Mouse (Mus musculus): ENCODE measurements around the gene Dntt. TPM values are rescaled to one million over a fixed set of nuclear protein-coding genes. Genes with fewer than 3 reads are reported as not detected.

Gene Dntt
- polyA plus RNA-seq, 1 experiment from 2014 or later: not detected

DNA sequence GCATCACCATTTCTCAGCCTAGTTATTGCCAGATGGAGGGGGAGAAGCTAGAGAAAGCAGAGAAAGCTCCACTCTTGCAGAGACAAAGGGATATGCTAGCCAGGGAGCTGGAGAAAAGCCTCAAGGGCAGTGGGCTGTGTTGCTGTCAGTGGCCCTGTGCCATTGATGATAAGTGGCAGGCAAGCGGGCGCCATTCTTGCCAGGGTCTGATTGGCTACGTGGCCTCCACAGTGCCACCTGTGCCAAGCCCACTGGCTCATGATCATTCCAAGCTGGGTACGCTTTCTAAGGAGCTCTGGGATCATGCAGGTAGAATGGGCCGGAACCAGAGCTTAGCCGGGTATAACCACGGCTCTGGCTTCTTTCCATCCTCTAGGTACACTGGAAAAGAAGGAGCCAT lies 71.8 kb downstream of the Dntt start:
- Histone ChIP-seq H3K27me3 (replicated peaks; ENCODE audit: control insufficient read depth, insufficient read depth, low read length) (no peaks in the 10 kb centered on the region), H3K4me2 (replicated peaks; ENCODE audit: low read depth) (no peak overlapping the region), H3K9ac (ENCODE audit: low read depth, low read length) (no peak overlapping the region), H3K9me3 (ENCODE audit: control insufficient read depth) (no peaks in the 10 kb centered on the region), H3K4me1 (replicated peaks; ENCODE audit: control insufficient read depth, insufficient read depth, low read length) (no peaks in the 10 kb centered on the region), H3K4me3 (ENCODE audit: low read depth, low read length) (no peak overlapping the region), H3K36me3 (ENCODE audit: control insufficient read depth, insufficient read depth) (no peaks in the 10 kb centered on the region), H3K27ac (ENCODE audit: low read depth, low read length) (no peak overlapping the region)
- 93% methylated on average over 7 of the region's 7 CpGs for WGBS
- no peak for TF ChIP-seq CTCF (IDR thresholded peaks at IDR 0.05; ENCODE audit: low read depth)
- no peak for ATAC-seq

DNA sequence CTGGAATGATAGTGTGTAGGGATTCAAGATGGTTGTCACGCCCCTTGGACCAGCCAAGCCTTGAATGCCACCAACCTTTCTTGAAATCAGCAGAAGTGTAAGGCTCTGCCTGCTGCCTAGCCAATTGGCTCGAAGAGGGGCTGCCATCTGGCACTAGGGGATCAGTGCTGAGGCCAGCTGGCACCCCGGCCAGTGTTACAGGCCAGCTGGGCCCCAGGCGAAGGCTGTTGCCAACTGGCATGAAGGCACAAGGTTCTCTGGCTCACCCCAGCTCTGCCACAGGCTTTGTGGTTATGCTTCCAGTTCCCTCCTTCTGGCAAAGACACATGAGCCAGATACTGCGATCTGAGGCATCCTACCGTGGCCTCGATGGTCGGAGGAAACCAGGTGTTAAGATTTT lies 72.3 kb downstream of the Dntt start:
- H3K4me1 ChIP-seq (replicated peaks; ENCODE audit: control insufficient read depth, insufficient read depth, low read length): no peaks in the 10 kb centered on the region
- no peaks in the 10 kb centered on the region for H3K27me3 ChIP-seq (replicated peaks; ENCODE audit: control insufficient read depth, insufficient read depth, low read length)
- TF ChIP-seq CTCF (IDR thresholded peaks at IDR 0.05; ENCODE audit: low read depth): no peak
- no peaks in the 10 kb centered on the region for H3K9me3 ChIP-seq (ENCODE audit: control insufficient read depth)
- no peak overlapping the region for H3K4me3 ChIP-seq (ENCODE audit: low read depth, low read length)
- no peak overlapping the region for H3K27ac ChIP-seq (ENCODE audit: low read depth, low read length)
- no peak overlapping the region for H3K4me2 ChIP-seq (replicated peaks; ENCODE audit: low read depth)
- H3K9ac ChIP-seq (ENCODE audit: low read depth, low read length): no peak overlapping the region
- no peaks in the 10 kb centered on the region for H3K36me3 ChIP-seq (ENCODE audit: control insufficient read depth, insufficient read depth)
- no peak for ATAC-seq
- 85% methylated on average over 8 of the region's 8 CpGs for WGBS

DNA sequence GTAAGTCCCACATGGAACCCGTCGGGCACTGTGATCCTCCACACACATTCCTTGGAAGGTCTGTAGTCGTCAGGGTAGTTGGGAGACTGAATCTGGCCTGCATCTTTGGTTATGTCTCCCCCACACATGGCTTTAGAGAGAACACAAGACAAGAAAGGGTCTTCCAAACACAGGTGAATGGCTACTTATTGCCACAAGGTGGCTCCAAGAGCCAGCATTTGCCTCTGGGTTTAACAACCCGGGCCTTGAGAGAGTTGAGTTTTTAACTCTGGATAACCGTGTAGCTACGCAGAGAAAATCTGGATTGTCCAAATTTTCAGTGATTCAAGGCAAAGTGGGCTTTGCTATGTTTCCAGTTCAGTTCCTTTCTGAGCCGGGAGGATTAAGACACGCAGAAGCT lies 75.8 kb downstream of the Dntt start:
- peak; percentile 78 for TF ChIP-seq CTCF (IDR thresholded peaks at IDR 0.05; ENCODE audit: low read depth)
- H3K4me2 ChIP-seq (replicated peaks; ENCODE audit: low read depth): no peak overlapping the region
- H3K27ac ChIP-seq (ENCODE audit: low read depth, low read length): no peak overlapping the region
- no peak overlapping the region for H3K4me3 ChIP-seq (ENCODE audit: low read depth, low read length)
- 40% methylated on average over 8 of the region's 8 CpGs for WGBS
- H3K4me1 ChIP-seq (replicated peaks; ENCODE audit: control insufficient read depth, insufficient read depth, low read length): no peaks in the 10 kb centered on the region
- no peaks in the 10 kb centered on the region for H3K9me3 ChIP-seq (ENCODE audit: control insufficient read depth)
- no peak overlapping the region for H3K9ac ChIP-seq (ENCODE audit: low read depth, low read length)
- no peaks in the 10 kb centered on the region for H3K27me3 ChIP-seq (replicated peaks; ENCODE audit: control insufficient read depth, insufficient read depth, low read length)
- no peaks in the 10 kb centered on the region for H3K36me3 ChIP-seq (ENCODE audit: control insufficient read depth, insufficient read depth)
- no peak for ATAC-seq

DNA sequence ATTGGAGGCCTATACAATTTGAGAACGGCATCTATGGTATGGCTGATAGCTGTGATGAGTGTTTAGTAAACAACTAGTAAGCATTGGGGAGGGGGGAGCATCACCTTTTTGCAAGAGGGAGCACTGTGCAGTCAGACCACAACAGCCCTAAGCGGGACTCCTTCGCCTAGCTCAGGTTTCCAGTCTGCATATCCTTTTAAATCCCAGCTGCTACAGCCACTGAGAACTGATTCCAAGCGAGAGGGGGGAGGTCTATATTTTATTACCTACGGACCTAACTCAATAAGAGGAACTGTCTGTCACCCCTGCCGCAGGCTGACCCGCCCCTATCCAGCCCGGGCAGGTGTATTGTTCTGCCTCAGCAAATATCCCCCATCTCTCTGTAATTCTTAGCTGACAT lies 78.5 kb downstream of the Dntt start:
- H3K4me2 ChIP-seq (replicated peaks; ENCODE audit: low read depth): no peak overlapping the region
- no peak for ATAC-seq
- H3K27me3 ChIP-seq (replicated peaks; ENCODE audit: control insufficient read depth, insufficient read depth, low read length): no peaks in the 10 kb centered on the region
- WGBS: 41% methylated on average over 8 of the region's 8 CpGs
- no peak for TF ChIP-seq CTCF (IDR thresholded peaks at IDR 0.05; ENCODE audit: low read depth)
- H3K36me3 ChIP-seq (ENCODE audit: control insufficient read depth, insufficient read depth): no peaks in the 10 kb centered on the region
- no peak overlapping the region for H3K9ac ChIP-seq (ENCODE audit: low read depth, low read length)
- no peaks in the 10 kb centered on the region for H3K4me1 ChIP-seq (replicated peaks; ENCODE audit: control insufficient read depth, insufficient read depth, low read length)
- no peak overlapping the region for H3K27ac ChIP-seq (ENCODE audit: low read depth, low read length)
- H3K4me3 ChIP-seq (ENCODE audit: low read depth, low read length): no peak overlapping the region
- H3K9me3 ChIP-seq (ENCODE audit: control insufficient read depth): no peaks in the 10 kb centered on the region

DNA sequence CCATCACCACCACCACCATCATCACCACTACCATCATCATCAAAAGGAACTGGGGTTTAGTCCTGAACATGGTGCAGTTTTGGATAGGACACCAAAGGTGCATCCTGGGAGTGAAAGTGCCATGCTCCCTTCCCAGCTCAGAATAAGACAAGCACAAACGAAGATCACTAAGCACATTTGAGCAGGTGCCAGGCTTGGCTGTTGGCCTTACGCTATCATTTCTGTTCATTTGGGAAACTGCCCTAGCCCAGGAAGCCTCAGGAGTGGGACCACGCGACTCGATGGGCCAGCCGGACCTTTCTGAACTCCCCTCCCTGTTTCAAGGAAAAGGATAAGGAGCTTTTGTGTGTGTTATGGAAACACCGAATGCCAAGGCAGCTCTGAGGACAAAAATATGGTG lies 79.6 kb downstream of the Dntt start:
- no peak overlapping the region for H3K27ac ChIP-seq (ENCODE audit: low read depth, low read length)
- no peak overlapping the region for H3K4me3 ChIP-seq (ENCODE audit: low read depth, low read length)
- no peak for ATAC-seq
- WGBS: 84% methylated on average over 7 of the region's 7 CpGs
- H3K36me3 ChIP-seq (ENCODE audit: control insufficient read depth, insufficient read depth): no peaks in the 10 kb centered on the region
- no peaks in the 10 kb centered on the region for H3K27me3 ChIP-seq (replicated peaks; ENCODE audit: control insufficient read depth, insufficient read depth, low read length)
- no peak overlapping the region for H3K9ac ChIP-seq (ENCODE audit: low read depth, low read length)
- H3K4me2 ChIP-seq (replicated peaks; ENCODE audit: low read depth): no peak overlapping the region
- TF ChIP-seq CTCF (IDR thresholded peaks at IDR 0.05; ENCODE audit: low read depth): no peak
- H3K4me1 ChIP-seq (replicated peaks; ENCODE audit: control insufficient read depth, insufficient read depth, low read length): no peaks in the 10 kb centered on the region
- H3K9me3 ChIP-seq (ENCODE audit: control insufficient read depth): no peaks in the 10 kb centered on the region

Other genes with a start within 250 kb of the Dntt start
- gene Ccnj, start 198.0 kb upstream of the Dntt start, polyA plus RNA-seq (2015; fragmentation: Nextera tagmentation; extraction: Ambion mirVana): 2.9 and 3.3 TPM in 2 replicates
- 10.2 and 11.0 TPM in 2 replicates for gene Zfp518a, start 134.6 kb upstream of the Dntt start, polyA plus RNA-seq (2015; fragmentation: Nextera tagmentation; extraction: Ambion mirVana)
- gene Blnk, start 34.7 kb upstream of the Dntt start, polyA plus RNA-seq (2015; fragmentation: Nextera tagmentation; extraction: Ambion mirVana): 21.2 and 23.8 TPM in 2 replicates
- gene Opalin, start 47.8 kb downstream of the Dntt start, polyA plus RNA-seq (2015; fragmentation: Nextera tagmentation; extraction: Ambion mirVana): not detected in 2 replicates
- 0.10 TPM in 2 replicates for gene Tll2, start 177.6 kb downstream of the Dntt start, polyA plus RNA-seq (2015; fragmentation: Nextera tagmentation; extraction: Ambion mirVana)
- 105 and 107 TPM in 2 replicates for gene Tm9sf3, start 234.7 kb downstream of the Dntt start, polyA plus RNA-seq (2015; fragmentation: Nextera tagmentation; extraction: Ambion mirVana)